Comparison of ENCODE assay signal across 9 mouse cellular contexts in genomic region chr6:28133206-28134063, GRCm38 (mm10). TPM values are rescaled to one million over a fixed set of nuclear protein-coding genes. Genes with fewer than 3 reads are reported as not detected.
DNase-seq lines count a peak whose midpoint lies in the region; ATAC-seq and TF ChIP-seq lines count a peak whose summit lies in the region.
"Had no signal": no experiment of that assay in that cellular context is flagged by ENCODE, and none has a peak within 500 bp of the region (broad histone marks: within the 10 kb centered on the region; RNA-seq: fewer than 3 reads in every experiment).

No protein-coding gene starts in this region.

- in situ Hi-C loops in ES-E14 (cut with MboI; ENCODE audit: low sequenced_read_pairs in 2 of 2, unreplicated experiment in 2 of 2), result no loop called here

- no peaks in the 10 kb centered on the region for H3K9me3 ChIP-seq in heart, embryonic 12.5 days (replicated peaks)
- no peaks in the 10 kb centered on the region for H3K9me3 ChIP-seq in ES-E14 (ENCODE audit: control insufficient read depth, insufficient read depth, low read depth, low read length)
- H3K9me3 ChIP-seq in heart, embryonic 16.5 days (replicated peaks; ENCODE audit: control insufficient read depth, low read length), result no peaks in the 10 kb centered on the region
- no peaks in the 10 kb centered on the region for H3K9me3 ChIP-seq in midbrain, embryonic 15.5 days

- peak overlapping the region; percentile 98 for H3K4me2 ChIP-seq in heart, embryonic 12.5 days
- peak overlapping the region; percentile 97 for H3K4me2 ChIP-seq in heart, embryonic 16.5 days (ENCODE audit: low read depth, low read length)
- peak overlapping the region; percentile 99 for H3K4me2 ChIP-seq in midbrain, embryonic 15.5 days

- H3K4me1 ChIP-seq in heart, embryonic 12.5 days (replicated peaks), result peaks cover 21% of the 10 kb centered on the region
- H3K4me1 ChIP-seq in ES-E14 (ENCODE audit: control insufficient read depth in 2 of 2, insufficient read depth in 2 of 2, low read length in 2 of 2, poor library complexity in 1 of 2), result no peaks in the 10 kb centered on the region; a peak in 2 of 4 replicates
- peaks cover 12% of the 10 kb centered on the region for H3K4me1 ChIP-seq in heart, embryonic 16.5 days (ENCODE audit: control insufficient read depth, insufficient read depth, low read length)
- peaks cover 28% of the 10 kb centered on the region for H3K4me1 ChIP-seq in midbrain, embryonic 15.5 days

- 1% methylated on average over 38 of the region's 38 CpGs for WGBS in heart, embryonic 12.5 days
- WGBS in heart, embryonic 16.5 days, result 1% methylated on average over 35 of the region's 38 CpGs
- 2% methylated on average over 38 of the region's 38 CpGs for WGBS in midbrain, embryonic 15.5 days

- no peaks in the 10 kb centered on the region for H3K36me3 ChIP-seq in heart, embryonic 12.5 days
- no peaks in the 10 kb centered on the region for H3K36me3 ChIP-seq in ES-E14 (ENCODE audit: control insufficient read depth, insufficient read depth, low read length, poor library complexity, severe bottlenecking)
- no peaks in the 10 kb centered on the region for H3K36me3 ChIP-seq in heart, embryonic 16.5 days (ENCODE audit: control insufficient read depth, insufficient read depth)
- no peaks in the 10 kb centered on the region for H3K36me3 ChIP-seq in midbrain, embryonic 15.5 days (replicated peaks)

- peaks cover 69% of the 10 kb centered on the region for H3K27me3 ChIP-seq in heart, embryonic 12.5 days (replicated peaks)
- peaks cover 61% of the 10 kb centered on the region for H3K27me3 ChIP-seq in heart, embryonic 16.5 days (ENCODE audit: control insufficient read depth, insufficient read depth, low read length)
- H3K27me3 ChIP-seq in midbrain, embryonic 15.5 days (replicated peaks), result 0 out of 2 replicates have a peak, but pooled peaks cover 4% of the 10 kb centered on the region

- intact Hi-C loops in heart, postnatal 25 days (cut with DNase I), result no loop called here
- intact Hi-C loops in gastrocnemius, postnatal 36 days (cut with DNase I), result no loop called here

- ATAC-seq in heart, embryonic 12.5 days (ENCODE audit: insufficient number of reproducible peaks, low FRiP score), result no peak
- no peak; the same call in 1 of the 2 replicates for ATAC-seq in heart, embryonic 16.5 days (replicated peaks; ENCODE audit: extremely low read depth, insufficient read depth, low FRiP score)
- peak; percentile 21; the same call in 1 of the 2 replicates for ATAC-seq in midbrain, embryonic 15.5 days (replicated peaks)
- ATAC-seq: Patski had no signal

- DNase-seq in heart, postnatal 25 days (ENCODE audit: low spot score), result no peak
- DNase-seq in ES-E14 (ENCODE audit: low read depth, low spot score), result no peak
- no peak for DNase-seq in gastrocnemius, adult 18-20 months (ENCODE audit: low spot score)
- DNase-seq in gastrocnemius, postnatal 36 days, result no peak
- DNase-seq in cerebellum, postnatal 4 days (ENCODE audit: low spot score in 2 of 2), result no peak

- H3K27ac ChIP-seq in heart, embryonic 12.5 days (ENCODE audit: poor library complexity, severe bottlenecking), result no peak overlapping the region
- no peak overlapping the region for H3K27ac ChIP-seq in ES-E14 (ENCODE audit: insufficient read depth, low read depth, low read length, poor library complexity, severe bottlenecking)
- no peak overlapping the region for H3K27ac ChIP-seq in heart, embryonic 16.5 days (ENCODE audit: low read length)
- peak overlapping the region; percentile 69 for H3K27ac ChIP-seq in midbrain, embryonic 15.5 days

- peak overlapping the region; percentile 65 for H3K4me3 ChIP-seq in heart, embryonic 12.5 days
- peak overlapping the region; percentile 40 to 48; a peak in 3 of 4 replicates for H3K4me3 ChIP-seq in ES-E14 (ENCODE audit: insufficient read depth in 1 of 2, low read depth in 1 of 2, low read length in 2 of 2, poor library complexity in 1 of 2, severe bottlenecking in 1 of 2)
- H3K4me3 ChIP-seq in heart, embryonic 16.5 days (ENCODE audit: low read length), result peak overlapping the region; percentile 60
- H3K4me3 ChIP-seq in midbrain, embryonic 15.5 days, result peak overlapping the region; percentile 74

- no peak overlapping the region for H3K9ac ChIP-seq in heart, embryonic 12.5 days
- no peak overlapping the region for H3K9ac ChIP-seq in ES-E14 (ENCODE audit: insufficient read depth, low read depth, low read length, poor library complexity, severe bottlenecking)
- no peak overlapping the region for H3K9ac ChIP-seq in heart, embryonic 16.5 days (ENCODE audit: low read length)
- H3K9ac ChIP-seq in midbrain, embryonic 15.5 days, result peak overlapping the region; percentile 58

TF ChIP-seq in ES-E14, 5 proteins besides CTCF, POLR2A, EP300 and RAD21:
- TF ChIP-seq HCFC1 (IDR thresholded peaks at IDR 0.05; ENCODE audit: borderline replicate concordance, insufficient read depth, low read length) (no peak), CHD2 (IDR thresholded peaks at IDR 0.05; ENCODE audit: low read depth, low read length) (no peak), MAFK (IDR thresholded peaks at IDR 0.05; ENCODE audit: insufficient read depth, low read depth, low read length) (no peak), ZC3H11A (IDR thresholded peaks at IDR 0.05; ENCODE audit: borderline replicate concordance, low read depth, low read length) (no peak), ZNF384 (IDR thresholded peaks at IDR 0.05; ENCODE audit: low read depth, low read length) (no peak)
TF ChIP-seq in ES-E14: peak in this region for 0.

RNA-seq across cellular contexts. Expression of gene Grm8, which starts 1.5 kb away (rescaled TPM):
- 0.17 and 0.73 TPM in 2 replicates for polyA plus RNA-seq in heart, embryonic 12.5 days (2016; fragmentation: Nextera tagmentation; extraction: Ambion mirVana)
- under 1 TPM in 1 of 2 experiments, not detected in 1; 0.05 TPM for total RNA-seq in heart, postnatal 25 days (2021)
- total RNA-seq in ES-E14 (2012; rRNA removed), result 0.26 and 0.67 TPM in 2 replicates
- 0.25 and 0.30 TPM in 2 replicates for polyA plus RNA-seq in heart, embryonic 16.5 days (2015; fragmentation: Nextera tagmentation; extraction: Ambion mirVana)
- polyA plus RNA-seq in midbrain, embryonic 15.5 days (2015; fragmentation: Nextera tagmentation; extraction: Ambion mirVana), result 15.0 and 16.5 TPM in 2 replicates
- under 1 TPM; 0.21 to 0.43 TPM for total RNA-seq in gastrocnemius, adult 18-20 months (2021)
- under 1 TPM; 0.13 to 0.52 TPM for total RNA-seq in gastrocnemius, postnatal 36 days (2021)
- polyA plus RNA-seq: Patski had no signal
